Mouse (Mus musculus) thymus, adult 2 months (tissue): ENCODE measurements around the gene Col24a1. TPM values are rescaled to one million over a fixed set of nuclear protein-coding genes. Genes with fewer than 3 reads are reported as not detected.

Source experiments
- DNase-seq: peaks from one replicate; pipeline ENCODE4 v3.0.0; 2021
- H3K27ac ChIP-seq: fragments of 200-500 bp; 2 replicates; pipeline ENCODE4 v1.5.1; 2012; ENCODE audit warnings: low read length, control low read depth; ENCODE audit not compliant: control insufficient read depth, insufficient read depth
- H3K27me3 ChIP-seq: fragments of 200-500 bp; 2 replicates; pipeline ENCODE4 v1.6.1; 2012; ENCODE audit warnings: mild to moderate bottlenecking, low read length, moderate library complexity, mixed read lengths; ENCODE audit not compliant: control insufficient read depth, insufficient read depth
- H3K36me3 ChIP-seq: fragments of 200-500 bp; 2 replicates; pipeline ENCODE4 v1.6.1; 2012; ENCODE audit warnings: mild to moderate bottlenecking, low read length, moderate library complexity; ENCODE audit not compliant: control insufficient read depth, insufficient read depth
- H3K4me1 ChIP-seq: fragments of 200-500 bp; replicated peaks from 2 replicates; pipeline ENCODE4 v1.6.1; 2012; ENCODE audit warnings: low read length; ENCODE audit not compliant: control insufficient read depth, insufficient read depth
- H3K4me3 ChIP-seq: fragments of 200-500 bp; 2 replicates; pipeline ENCODE4 v1.5.1; 2012; ENCODE audit warnings: mild to moderate bottlenecking, low read length, control low read depth, moderate library complexity; ENCODE audit not compliant: control insufficient read depth, insufficient read depth
- CTCF ChIP-seq: fragments of 200-500 bp; IDR thresholded peaks from 2 replicates; pipeline ENCODE4 v1.5.1; 2012; ENCODE audit warnings: mild to moderate bottlenecking, control low read depth, low read length, moderate library complexity, borderline replicate concordance; ENCODE audit not compliant: control insufficient read depth, poor library complexity, insufficient read depth; ENCODE audit errors: extremely low read depth
- POLR2A ChIP-seq: fragments of 200-500 bp; IDR thresholded peaks from 2 replicates; pipeline ENCODE4 v1.6.1; 2012; ENCODE audit warnings: mild to moderate bottlenecking, low read length, control low read depth, moderate library complexity; ENCODE audit not compliant: control insufficient read depth, poor library complexity, insufficient read depth; ENCODE audit errors: extremely low read depth
- WGBS: fragments of 180-500 bp; shearing (Covaris S2); methylation state at CpG from one replicate; pipeline ENCODE4 v1.1.7; 2018; 5-methylcytosine and 5-hydroxymethylcytosine counted together
- polyA plus RNA-seq: library from polyadenylated mRNA; depleted of rRNA; stranded (reverse); fragments of >200 nt; gene quantifications from 2 replicates; pipeline ENCODE4 v1.2.3, GENCODE M21; 2012

Col24a1 gene
- polyA plus RNA-seq, 1 experiment, result 0.08 TPM

- no peaks in the 10 kb centered on the region for H3K36me3 ChIP-seq
Measured at GRCm38 (mm10) chr3:145356865-145357487, 64.7 kb downstream of the Col24a1 start.

DNA sequence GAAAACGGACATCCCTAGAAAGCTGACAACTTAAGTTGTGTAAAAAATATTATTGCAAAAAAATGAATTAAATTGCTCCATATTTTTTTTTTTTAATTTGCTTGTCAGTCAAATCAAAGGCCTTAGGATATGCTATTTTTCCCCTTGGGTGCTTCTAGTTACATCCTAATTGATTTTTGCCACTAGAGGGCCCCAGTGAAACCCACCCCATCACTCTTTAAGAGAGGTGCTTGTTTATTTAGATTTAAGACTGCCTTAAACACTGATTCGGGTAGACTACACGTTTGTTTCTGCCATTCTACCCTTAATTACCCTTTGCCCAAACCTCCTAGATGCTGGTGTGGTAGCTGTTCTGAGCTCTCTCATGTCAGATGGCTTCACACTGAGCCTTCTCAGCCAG lies 73.0 kb downstream of the Col24a1 start:
- Histone ChIP-seq H3K4me1 (no peaks in the 10 kb centered on the region), H3K36me3 (no peaks in the 10 kb centered on the region), H3K27ac (no peak overlapping the region), H3K27me3 (no peaks in the 10 kb centered on the region), H3K4me3 (no peak overlapping the region)
- 36% methylated on average over 3 of the region's 3 CpGs for WGBS
- DNase-seq, result no peak
- TF ChIP-seq CTCF, result no peak
- TF ChIP-seq POLR2A, result no peak

More at GRCm38 (mm10) chr3:145356865-145357487, 64.7 kb downstream of the Col24a1 start:
- no peak for DNase-seq
- Histone ChIP-seq H3K27me3 (no peaks in the 10 kb centered on the region), H3K27ac (no peak overlapping the region), H3K4me1 (no peaks in the 10 kb centered on the region), H3K4me3 (no peak overlapping the region)
- no peak for TF ChIP-seq POLR2A
- TF ChIP-seq CTCF, result no peak
- 92% methylated on average over 6 of the region's 6 CpGs for WGBS

DNA sequence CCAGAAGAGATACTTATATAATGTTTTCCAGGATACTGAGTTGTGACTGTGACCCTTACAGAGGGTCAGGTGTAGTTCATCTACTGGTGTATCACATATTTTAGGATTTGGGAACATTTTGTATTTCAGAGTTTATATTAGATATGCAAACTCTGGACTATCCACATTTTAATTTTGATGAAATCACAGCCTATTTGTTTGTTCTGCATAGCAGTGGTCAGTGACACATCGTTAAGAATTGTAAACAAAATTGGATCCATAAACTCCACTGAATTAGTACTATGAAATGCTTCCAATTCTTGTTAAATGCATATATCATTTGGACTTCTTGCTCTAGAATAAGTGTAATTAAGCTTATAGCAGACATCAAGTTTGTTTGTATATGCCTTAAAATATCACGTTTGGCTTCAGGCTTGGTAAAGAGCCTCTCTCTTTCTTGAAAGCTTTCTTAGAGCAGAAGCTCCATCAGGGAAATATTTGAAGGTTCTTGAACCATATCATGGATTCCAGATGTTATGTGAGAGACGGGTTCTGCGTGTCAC lies 75.0 kb downstream of the Col24a1 start:
- no peak for TF ChIP-seq CTCF
- no peak for TF ChIP-seq POLR2A

DNA sequence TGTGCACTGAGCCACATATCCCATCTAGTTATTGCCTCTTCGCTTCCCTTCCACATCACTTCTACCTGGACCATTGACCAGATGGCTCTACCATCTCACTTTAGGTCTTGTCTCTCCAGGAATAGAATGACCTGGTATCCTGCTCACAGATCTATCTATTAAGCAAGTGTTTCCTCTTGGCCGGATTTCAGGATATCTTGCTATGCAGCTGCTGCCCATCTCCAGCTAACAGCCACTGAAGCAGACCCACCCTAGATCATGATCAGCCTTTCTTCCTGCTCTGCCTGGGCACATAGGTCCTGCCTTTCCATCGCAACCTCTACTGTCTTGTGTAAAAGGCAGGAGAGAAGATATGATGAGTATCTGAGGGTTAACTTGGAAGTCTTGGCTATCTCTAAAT lies 84.0 kb downstream of the Col24a1 start:
- TF ChIP-seq CTCF, result no peak
- no peak for TF ChIP-seq POLR2A
- Histone ChIP-seq H3K36me3 (no peaks in the 10 kb centered on the region), H3K27ac (no peak overlapping the region), H3K4me1 (no peaks in the 10 kb centered on the region), H3K4me3 (no peak overlapping the region), H3K27me3 (no peaks in the 10 kb centered on the region)
- 92% methylated on average over 3 of the region's 3 CpGs for WGBS
- DNase-seq, result no peak

More for the DNA sequence above, 75.0 kb downstream of the Col24a1 start:
- WGBS, result 89% methylated on average over 4 of the region's 4 CpGs
- Histone ChIP-seq H3K27me3 (no peaks in the 10 kb centered on the region), H3K4me1 (no peaks in the 10 kb centered on the region), H3K4me3 (no peak overlapping the region), H3K36me3 (no peaks in the 10 kb centered on the region), H3K27ac (no peak overlapping the region)
- DNase-seq, result no peak

- TF ChIP-seq POLR2A, result no peak
- H3K27ac ChIP-seq, result no peak overlapping the region
- 78% methylated on average over 13 of the region's 13 CpGs for WGBS
Measured at GRCm38 (mm10) chr3:145383095-145383494, 90.8 kb downstream of the Col24a1 start.

DNA sequence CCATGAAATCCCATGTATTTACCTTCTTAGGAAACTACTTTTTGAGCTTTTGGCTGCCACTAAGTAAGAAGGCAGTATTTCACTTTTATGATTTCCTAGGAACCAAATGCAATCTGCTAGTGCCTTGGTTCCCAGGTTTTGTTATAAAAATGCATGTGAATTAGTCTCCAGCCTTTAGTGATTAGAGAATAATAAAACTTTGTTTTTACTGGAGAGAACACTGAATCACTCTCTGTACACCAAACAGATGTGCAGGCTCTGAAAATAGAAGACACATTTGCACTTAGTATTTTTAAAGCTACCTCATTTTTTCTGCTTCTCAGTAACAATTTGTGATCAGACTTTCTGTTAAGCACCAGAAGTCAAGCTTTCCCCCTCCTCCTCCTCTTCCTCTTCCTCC lies 94.2 kb downstream of the Col24a1 start:
- TF ChIP-seq CTCF (no peak), POLR2A (no peak)
- no peak for DNase-seq
- H3K27ac ChIP-seq, result no peak overlapping the region

More at GRCm38 (mm10) chr3:145383095-145383494, 90.8 kb downstream of the Col24a1 start:
- H3K4me1 ChIP-seq, result no peaks in the 10 kb centered on the region
- H3K36me3 ChIP-seq, result no peaks in the 10 kb centered on the region
- DNase-seq, result no peak
- no peak overlapping the region for H3K4me3 ChIP-seq
- no peaks in the 10 kb centered on the region for H3K27me3 ChIP-seq

GRCm38 (mm10) chr3:145390681-145391080 lies 98.4 kb downstream of the Col24a1 start:
- H3K27me3 ChIP-seq, result no peaks in the 10 kb centered on the region
- 70% methylated on average over 4 of the region's 4 CpGs for WGBS
- no peak overlapping the region for H3K4me3 ChIP-seq
- H3K36me3 ChIP-seq, result no peaks in the 10 kb centered on the region
- TF ChIP-seq CTCF (no peak), POLR2A (no peak)
- H3K27ac ChIP-seq, result no peak overlapping the region
- no peak for DNase-seq
- H3K4me1 ChIP-seq, result no peaks in the 10 kb centered on the region

More for the DNA sequence above, 94.2 kb downstream of the Col24a1 start:
- no peaks in the 10 kb centered on the region for H3K27me3 ChIP-seq
- H3K36me3 ChIP-seq, result no peaks in the 10 kb centered on the region
- no peak overlapping the region for H3K4me3 ChIP-seq
- no peaks in the 10 kb centered on the region for H3K4me1 ChIP-seq
